Mouse (Mus musculus): ENCODE measurements around the gene Sost. TPM values are rescaled to one million over a fixed set of nuclear protein-coding genes. Genes with fewer than 3 reads are reported as not detected.

Gene Sost
- polyA plus RNA-seq, 1 experiment from 2014 or later: 2.3 TPM

- ATAC-seq (replicated peaks; ENCODE audit: extremely low read depth, insufficient read depth, low FRiP score): no peak
- WGBS: 75% methylated on average over 9 of the region's 9 CpGs
Measured at GRCm38 (mm10) chr11:102006271-102006670, 39.5 kb upstream of the Sost start.

GRCm38 (mm10) chr11:102004251-102004650 is 37.4 kb upstream of the Sost start:
- Histone ChIP-seq H3K4me1 (ENCODE audit: control insufficient read depth, insufficient read depth, low read length) (no peaks in the 10 kb centered on the region; the same call in 1 of the 2 replicates), H3K9ac (ENCODE audit: low read length) (no peak overlapping the region), H3K4me2 (ENCODE audit: low read depth, low read length) (no peak overlapping the region), H3K27ac (ENCODE audit: low read length) (no peak overlapping the region), H3K27me3 (ENCODE audit: control insufficient read depth, insufficient read depth, low read length) (no peaks in the 10 kb centered on the region), H3K9me3 (replicated peaks; ENCODE audit: control insufficient read depth, low read length) (no peaks in the 10 kb centered on the region), H3K36me3 (ENCODE audit: control insufficient read depth, insufficient read depth) (no peaks in the 10 kb centered on the region), H3K4me3 (ENCODE audit: low read length) (no peak overlapping the region)
- ATAC-seq (replicated peaks; ENCODE audit: extremely low read depth, insufficient read depth, low FRiP score): no peak
- 87% methylated on average over 8 of the region's 8 CpGs for WGBS

More at GRCm38 (mm10) chr11:102006271-102006670, 39.5 kb upstream of the Sost start:
- Histone ChIP-seq H3K9ac (ENCODE audit: low read length) (no peak overlapping the region), H3K27me3 (ENCODE audit: control insufficient read depth, insufficient read depth, low read length) (no peaks in the 10 kb centered on the region), H3K9me3 (replicated peaks; ENCODE audit: control insufficient read depth, low read length) (no peaks in the 10 kb centered on the region), H3K4me2 (ENCODE audit: low read depth, low read length) (no peak overlapping the region), H3K36me3 (ENCODE audit: control insufficient read depth, insufficient read depth) (no peaks in the 10 kb centered on the region), H3K4me1 (ENCODE audit: control insufficient read depth, insufficient read depth, low read length) (no peaks in the 10 kb centered on the region; the same call in 1 of the 2 replicates), H3K27ac (ENCODE audit: low read length) (no peak overlapping the region), H3K4me3 (ENCODE audit: low read length) (no peak overlapping the region)

DNA sequence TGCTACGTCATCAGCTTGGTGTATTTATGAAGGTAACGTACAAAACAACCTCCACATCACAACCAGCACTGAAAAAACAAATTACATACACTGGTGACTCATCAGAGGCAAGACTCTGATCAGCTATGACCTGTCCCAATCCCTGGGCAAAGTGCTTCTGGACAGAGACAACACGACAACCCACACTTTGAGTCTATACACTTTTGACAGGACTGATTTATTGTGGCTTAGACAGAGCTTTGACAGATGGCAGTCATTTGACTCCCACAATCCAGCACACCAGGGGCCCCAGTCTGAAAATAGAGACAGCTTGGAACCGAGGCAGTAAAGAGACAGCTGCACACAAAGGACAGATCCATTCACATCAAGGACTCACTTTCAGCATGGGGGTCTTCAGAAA is 32.7 kb upstream of the Sost start:
- no peaks in the 10 kb centered on the region for H3K36me3 ChIP-seq (ENCODE audit: control insufficient read depth, insufficient read depth)
- H3K9ac ChIP-seq (ENCODE audit: low read length): no peak overlapping the region
- H3K4me3 ChIP-seq (ENCODE audit: low read length): no peak overlapping the region
- H3K9me3 ChIP-seq (replicated peaks; ENCODE audit: control insufficient read depth, low read length): no peaks in the 10 kb centered on the region
- H3K27ac ChIP-seq (ENCODE audit: low read length): no peak overlapping the region
- 49% methylated on average over 4 of the region's 4 CpGs for WGBS
- no peak for ATAC-seq (replicated peaks; ENCODE audit: extremely low read depth, insufficient read depth, low FRiP score)
- H3K4me1 ChIP-seq (ENCODE audit: control insufficient read depth, insufficient read depth, low read length): peaks cover 2% of the 10 kb centered on the region; the same call in 1 of the 2 replicates
- H3K4me2 ChIP-seq (ENCODE audit: low read depth, low read length): no peak overlapping the region
- H3K27me3 ChIP-seq (ENCODE audit: control insufficient read depth, insufficient read depth, low read length): no peaks in the 10 kb centered on the region

- no peak overlapping the region for H3K9ac ChIP-seq (ENCODE audit: low read length)
- ATAC-seq (replicated peaks; ENCODE audit: extremely low read depth, insufficient read depth, low FRiP score): no peak
- no peak overlapping the region for H3K4me2 ChIP-seq (ENCODE audit: low read depth, low read length)
- WGBS: 42% methylated on average over 5 of the region's 5 CpGs
- H3K27me3 ChIP-seq (ENCODE audit: control insufficient read depth, insufficient read depth, low read length): no peaks in the 10 kb centered on the region
- peak overlapping the region; percentile 27; the same call in 1 of the 2 replicates for H3K27ac ChIP-seq (ENCODE audit: low read length)
- no peaks in the 10 kb centered on the region for H3K36me3 ChIP-seq (ENCODE audit: control insufficient read depth, insufficient read depth)
- H3K4me3 ChIP-seq (ENCODE audit: low read length): no peak overlapping the region
- no peaks in the 10 kb centered on the region for H3K9me3 ChIP-seq (replicated peaks; ENCODE audit: control insufficient read depth, low read length)
- H3K4me1 ChIP-seq (ENCODE audit: control insufficient read depth, insufficient read depth, low read length): peaks cover 8% of the 10 kb centered on the region
Measured at GRCm38 (mm10) chr11:101998258-101998657, 31.4 kb upstream of the Sost start.

GRCm38 (mm10) chr11:101995938-101996337 is 29.1 kb upstream of the Sost start:
- Histone ChIP-seq H3K9me3 (replicated peaks; ENCODE audit: control insufficient read depth, low read length) (no peaks in the 10 kb centered on the region), H3K27ac (ENCODE audit: low read length) (no peak overlapping the region), H3K9ac (ENCODE audit: low read length) (no peak overlapping the region), H3K4me2 (ENCODE audit: low read depth, low read length) (no peak overlapping the region), H3K27me3 (ENCODE audit: control insufficient read depth, insufficient read depth, low read length) (no peaks in the 10 kb centered on the region), H3K4me1 (ENCODE audit: control insufficient read depth, insufficient read depth, low read length) (peaks cover 8% of the 10 kb centered on the region), H3K4me3 (ENCODE audit: low read length) (no peak overlapping the region), H3K36me3 (ENCODE audit: control insufficient read depth, insufficient read depth) (no peaks in the 10 kb centered on the region)
- 84% methylated on average over 7 of the region's 7 CpGs for WGBS
- ATAC-seq (replicated peaks; ENCODE audit: extremely low read depth, insufficient read depth, low FRiP score): no peak

- ATAC-seq (replicated peaks; ENCODE audit: extremely low read depth, insufficient read depth, low FRiP score): peak; percentile 55; the same call in 1 of the 2 replicates
- Histone ChIP-seq H3K9ac (ENCODE audit: low read length) (no peak overlapping the region), H3K4me3 (ENCODE audit: low read length) (no peak overlapping the region), H3K27ac (ENCODE audit: low read length) (peak overlapping the region; percentile 67), H3K27me3 (ENCODE audit: control insufficient read depth, insufficient read depth, low read length) (no peaks in the 10 kb centered on the region), H3K4me2 (ENCODE audit: low read depth, low read length) (no peak overlapping the region), H3K9me3 (replicated peaks; ENCODE audit: control insufficient read depth, low read length) (no peaks in the 10 kb centered on the region), H3K4me1 (ENCODE audit: control insufficient read depth, insufficient read depth, low read length) (peaks cover 8% of the 10 kb centered on the region), H3K36me3 (ENCODE audit: control insufficient read depth, insufficient read depth) (no peaks in the 10 kb centered on the region)
- 36% methylated on average over 8 of the region's 8 CpGs for WGBS
Measured at GRCm38 (mm10) chr11:101994100-101994499, 27.3 kb upstream of the Sost start.

DNA sequence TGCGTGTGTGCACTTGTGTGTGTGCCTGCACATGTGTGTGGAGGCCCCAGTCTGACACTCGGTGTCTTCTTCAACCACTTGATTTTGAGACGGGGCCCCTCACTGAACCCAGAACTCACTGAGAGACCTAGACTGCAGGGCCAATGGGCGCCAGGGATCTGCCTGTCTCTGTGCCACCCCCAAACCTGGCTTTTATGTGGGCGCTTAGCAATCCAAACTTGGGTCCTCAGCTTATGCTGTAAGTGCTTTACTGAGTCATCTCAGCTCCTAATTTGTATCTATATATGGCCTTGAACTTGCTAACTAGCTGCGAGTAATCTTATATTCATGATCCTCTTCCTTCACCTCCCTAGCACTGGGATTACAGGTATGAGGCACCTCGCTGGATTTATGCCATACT is 25.6 kb upstream of the Sost start:
- Histone ChIP-seq H3K4me1 (ENCODE audit: control insufficient read depth, insufficient read depth, low read length) (peaks cover 6% of the 10 kb centered on the region), H3K9ac (ENCODE audit: low read length) (no peak overlapping the region), H3K27ac (ENCODE audit: low read length) (no peak overlapping the region), H3K36me3 (ENCODE audit: control insufficient read depth, insufficient read depth) (no peaks in the 10 kb centered on the region), H3K9me3 (replicated peaks; ENCODE audit: control insufficient read depth, low read length) (no peaks in the 10 kb centered on the region), H3K4me3 (ENCODE audit: low read length) (no peak overlapping the region), H3K27me3 (ENCODE audit: control insufficient read depth, insufficient read depth, low read length) (no peaks in the 10 kb centered on the region), H3K4me2 (ENCODE audit: low read depth, low read length) (no peak overlapping the region)
- 84% methylated on average over 7 of the region's 7 CpGs for WGBS
- ATAC-seq (replicated peaks; ENCODE audit: extremely low read depth, insufficient read depth, low FRiP score): no peak

GRCm38 (mm10) chr11:101991813-101992212 is 25.0 kb upstream of the Sost start:
- ATAC-seq (replicated peaks; ENCODE audit: extremely low read depth, insufficient read depth, low FRiP score): no peak
- 70% methylated on average over 3 of the region's 3 CpGs for WGBS
- no peaks in the 10 kb centered on the region for H3K36me3 ChIP-seq (ENCODE audit: control insufficient read depth, insufficient read depth)
- no peaks in the 10 kb centered on the region for H3K9me3 ChIP-seq (replicated peaks; ENCODE audit: control insufficient read depth, low read length)
- H3K27me3 ChIP-seq (ENCODE audit: control insufficient read depth, insufficient read depth, low read length): no peaks in the 10 kb centered on the region
- H3K4me2 ChIP-seq (ENCODE audit: low read depth, low read length): no peak overlapping the region
- H3K9ac ChIP-seq (ENCODE audit: low read length): no peak overlapping the region
- no peak overlapping the region for H3K27ac ChIP-seq (ENCODE audit: low read length)
- H3K4me3 ChIP-seq (ENCODE audit: low read length): no peak overlapping the region
- H3K4me1 ChIP-seq (ENCODE audit: control insufficient read depth, insufficient read depth, low read length): peaks cover 6% of the 10 kb centered on the region

DNA sequence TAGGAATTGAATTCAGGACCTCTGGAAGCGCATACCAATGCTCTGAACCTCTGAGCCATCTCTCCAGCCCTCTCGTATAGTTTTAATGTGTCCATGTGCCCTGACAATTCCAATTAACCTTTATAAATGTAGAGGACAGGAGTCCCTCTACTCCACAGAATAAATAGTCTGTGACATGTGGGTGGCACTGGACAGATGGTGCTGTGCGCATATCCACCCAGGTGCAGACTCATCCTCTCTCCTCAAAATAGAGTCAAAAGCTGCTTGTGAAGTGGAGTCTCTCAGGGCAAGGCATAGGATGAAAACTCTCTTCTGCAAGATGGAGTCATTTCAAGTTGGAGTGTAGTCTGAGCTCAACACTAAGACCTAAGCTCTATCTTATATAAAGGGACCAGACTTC is 23.4 kb upstream of the Sost start:
- no peak for ATAC-seq (replicated peaks; ENCODE audit: extremely low read depth, insufficient read depth, low FRiP score)
- Histone ChIP-seq H3K9ac (ENCODE audit: low read length) (no peak overlapping the region), H3K4me2 (ENCODE audit: low read depth, low read length) (no peak overlapping the region), H3K9me3 (replicated peaks; ENCODE audit: control insufficient read depth, low read length) (no peaks in the 10 kb centered on the region), H3K36me3 (ENCODE audit: control insufficient read depth, insufficient read depth) (no peaks in the 10 kb centered on the region), H3K4me1 (ENCODE audit: control insufficient read depth, insufficient read depth, low read length) (peaks cover 11% of the 10 kb centered on the region), H3K27me3 (ENCODE audit: control insufficient read depth, insufficient read depth, low read length) (no peaks in the 10 kb centered on the region), H3K27ac (ENCODE audit: low read length) (no peak overlapping the region), H3K4me3 (ENCODE audit: low read length) (no peak overlapping the region)
- 84% methylated on average over 3 of the region's 3 CpGs for WGBS
